Mouse (Mus musculus): Measurements from ENCODE around the gene Zbtb18. TPM values are rescaled to one million over a fixed set of nuclear protein-coding genes. Genes with fewer than 3 reads are reported as not detected.

Gene Zbtb18
- total RNA-seq (2014; rRNA removed), result 112 and 114 TPM in 2 replicates
- 45.6 and 47.3 TPM in 2 replicates for polyA plus RNA-seq (2015; fragmentation: Nextera tagmentation; extraction: Ambion mirVana)

DNA sequence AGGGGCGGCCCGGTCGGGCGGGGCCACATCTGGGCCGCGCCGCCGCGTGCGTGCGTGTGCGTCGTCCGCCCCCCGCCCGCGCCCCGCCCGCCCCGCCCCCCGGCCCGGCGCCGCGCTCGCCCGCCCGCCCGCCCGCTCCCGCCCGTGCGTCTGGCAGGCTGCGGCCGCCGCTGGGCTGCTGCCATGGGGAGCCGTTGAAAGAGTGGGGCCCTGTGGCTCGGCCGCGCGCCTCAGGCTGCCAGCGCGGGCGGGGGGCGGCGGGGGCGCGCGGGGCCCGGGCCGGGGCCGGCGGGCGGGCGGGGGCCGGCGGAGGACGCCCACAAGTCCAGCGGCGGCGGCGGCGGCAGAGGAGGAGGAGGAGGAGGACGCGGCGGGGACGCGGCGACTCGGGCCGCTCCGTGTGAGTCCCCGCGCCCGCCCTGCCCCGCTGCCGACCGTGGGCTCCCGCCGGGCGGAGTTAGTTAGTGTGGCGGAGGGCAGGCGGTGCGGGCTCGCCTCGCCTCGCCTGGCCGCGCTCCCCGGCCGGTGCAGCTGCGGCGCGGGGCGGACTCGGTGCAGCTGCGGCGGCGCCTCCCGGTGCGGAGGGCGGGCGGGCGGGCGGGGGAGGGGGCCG lies at the start of gene Zbtb18:
Gene Zbtb18 (plus strand): TSS at position 156 of the 613 bp plus-strand sequence.
- no peak for ATAC-seq
- no peak for DNase-seq (ENCODE audit: low spot score)
- Histone ChIP-seq H3K4me3 (ENCODE audit: low read length) (peak within 1 kb of the TSS; percentile 85), H3K4me1 (ENCODE audit: insufficient read depth, low read length) (no peaks in the 10 kb centered on the region), H3K9ac (replicated peaks; ENCODE audit: low read length) (peak within 1 kb of the TSS; percentile 81), H3K4me2 (ENCODE audit: low read depth, low read length) (peak within 1 kb of the TSS; percentile 84), H3K27ac (peak within 1 kb of the TSS; percentile 95), H3K9me3 (ENCODE audit: low read length) (no peaks in the 10 kb centered on the region), H3K27me3 (ENCODE audit: insufficient read depth, low read length) (no peaks in the 10 kb centered on the region), H3K36me3 (ENCODE audit: insufficient read depth, low read length) (no peaks in the 10 kb centered on the region)
- TF ChIP-seq CTCF (IDR thresholded peaks at IDR 0.05; ENCODE audit: low read depth), result no peak
- 0% methylated on average over 31 of the region's 106 CpGs for WGBS

DNA sequence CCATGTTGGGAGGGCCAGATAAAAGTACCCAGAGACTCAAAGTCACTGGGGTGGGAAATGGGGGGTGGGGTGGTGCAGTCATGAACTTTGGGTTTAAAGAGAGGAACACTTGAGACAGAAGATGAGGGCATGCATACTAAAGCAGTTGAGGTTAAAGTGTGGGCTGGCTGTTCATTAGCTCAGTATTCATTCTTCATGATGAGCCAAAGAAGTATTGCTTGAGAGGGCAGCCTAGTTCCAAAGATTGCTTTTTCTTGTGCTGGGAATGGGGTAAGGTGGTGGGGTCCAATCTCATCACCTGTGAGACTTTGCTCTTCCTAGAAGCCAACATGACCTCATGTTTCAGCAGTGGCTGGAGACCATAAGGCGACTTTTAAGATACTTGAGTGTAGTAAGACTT lies 44.7 kb upstream of the Zbtb18 start:
- Histone ChIP-seq H3K27me3 (ENCODE audit: insufficient read depth, low read length) (no peaks in the 10 kb centered on the region), H3K9me3 (ENCODE audit: low read length) (no peaks in the 10 kb centered on the region), H3K4me2 (ENCODE audit: low read depth, low read length) (no peak overlapping the region), H3K36me3 (ENCODE audit: insufficient read depth, low read length) (no peaks in the 10 kb centered on the region), H3K9ac (replicated peaks; ENCODE audit: low read length) (no peak overlapping the region), H3K4me1 (ENCODE audit: insufficient read depth, low read length) (no peaks in the 10 kb centered on the region), H3K4me3 (ENCODE audit: low read length) (no peak overlapping the region), H3K27ac (no peak overlapping the region)
- WGBS, result 89% methylated on average over 1 of the region's 1 CpGs
- TF ChIP-seq CTCF (IDR thresholded peaks at IDR 0.05; ENCODE audit: low read depth), result no peak
- ATAC-seq, result no peak
- no peak for DNase-seq (ENCODE audit: low spot score)

DNA sequence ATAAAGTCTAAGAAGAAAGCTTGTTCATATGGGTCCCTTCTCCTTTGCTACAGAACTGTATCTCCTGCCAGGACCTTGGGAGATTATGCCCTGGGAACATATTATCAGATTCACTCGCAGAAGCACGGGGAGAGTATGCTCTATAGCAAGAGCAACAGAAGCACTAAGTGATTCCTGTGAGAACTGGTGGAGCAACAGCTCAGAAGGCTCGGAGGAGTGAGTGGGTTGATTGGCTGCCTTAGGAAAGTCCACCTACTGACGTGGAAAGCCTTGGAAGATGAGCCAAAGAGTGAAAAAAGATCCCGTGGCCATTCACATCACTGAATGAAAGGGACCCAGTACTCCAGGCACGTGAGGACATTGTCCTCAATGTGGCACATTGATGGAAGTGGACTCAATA lies 37.0 kb upstream of the Zbtb18 start:
- Histone ChIP-seq H3K4me1 (ENCODE audit: insufficient read depth, low read length) (no peaks in the 10 kb centered on the region), H3K9ac (replicated peaks; ENCODE audit: low read length) (no peak overlapping the region), H3K9me3 (ENCODE audit: low read length) (no peaks in the 10 kb centered on the region), H3K27ac (no peak overlapping the region), H3K4me2 (ENCODE audit: low read depth, low read length) (no peak overlapping the region), H3K36me3 (ENCODE audit: insufficient read depth, low read length) (no peaks in the 10 kb centered on the region), H3K4me3 (ENCODE audit: low read length) (no peak overlapping the region), H3K27me3 (ENCODE audit: insufficient read depth, low read length) (no peaks in the 10 kb centered on the region)
- ATAC-seq (no peak), DNase-seq (ENCODE audit: low spot score) (no peak)
- no peak for TF ChIP-seq CTCF (IDR thresholded peaks at IDR 0.05; ENCODE audit: low read depth)
- WGBS, result 81% methylated on average over 6 of the region's 6 CpGs

DNA sequence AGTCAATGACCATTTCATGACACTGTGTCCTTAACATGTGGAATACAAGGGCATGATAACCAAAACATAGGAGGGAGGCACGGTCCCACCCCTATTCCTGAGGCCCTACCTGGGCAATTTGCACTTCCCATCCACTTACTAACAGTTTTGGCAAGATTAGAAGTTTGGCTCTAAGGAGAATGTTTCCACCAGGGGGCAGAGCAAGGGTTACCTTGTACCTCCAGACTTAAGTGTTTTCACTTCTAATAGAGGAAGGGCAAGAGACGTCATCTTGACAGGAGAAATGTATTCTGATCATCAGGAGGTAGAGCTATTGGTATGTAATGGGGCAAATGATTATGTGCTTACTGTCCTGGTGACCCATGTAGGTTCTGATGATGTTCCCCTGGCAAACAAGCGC lies 33.5 kb upstream of the Zbtb18 start:
- H3K4me1 ChIP-seq (ENCODE audit: insufficient read depth, low read length), result peaks cover 7% of the 10 kb centered on the region; the same call in 1 of the 2 replicates
- H3K4me2 ChIP-seq (ENCODE audit: low read depth, low read length), result no peak overlapping the region
- no peak overlapping the region for H3K9ac ChIP-seq (replicated peaks; ENCODE audit: low read length)
- 0 out of 2 replicates have a peak, but pooled peaks have one; percentile 22 for TF ChIP-seq CTCF (IDR thresholded peaks at IDR 0.05; ENCODE audit: low read depth)
- H3K4me3 ChIP-seq (ENCODE audit: low read length), result no peak overlapping the region
- no peaks in the 10 kb centered on the region for H3K9me3 ChIP-seq (ENCODE audit: low read length)
- no peak overlapping the region for H3K27ac ChIP-seq
- DNase-seq (ENCODE audit: low spot score) (peak; percentile 5), ATAC-seq (no peak)
- H3K36me3 ChIP-seq (ENCODE audit: insufficient read depth, low read length), result no peaks in the 10 kb centered on the region
- WGBS, result 80% methylated on average over 3 of the region's 3 CpGs
- no peaks in the 10 kb centered on the region for H3K27me3 ChIP-seq (ENCODE audit: insufficient read depth, low read length)

DNA sequence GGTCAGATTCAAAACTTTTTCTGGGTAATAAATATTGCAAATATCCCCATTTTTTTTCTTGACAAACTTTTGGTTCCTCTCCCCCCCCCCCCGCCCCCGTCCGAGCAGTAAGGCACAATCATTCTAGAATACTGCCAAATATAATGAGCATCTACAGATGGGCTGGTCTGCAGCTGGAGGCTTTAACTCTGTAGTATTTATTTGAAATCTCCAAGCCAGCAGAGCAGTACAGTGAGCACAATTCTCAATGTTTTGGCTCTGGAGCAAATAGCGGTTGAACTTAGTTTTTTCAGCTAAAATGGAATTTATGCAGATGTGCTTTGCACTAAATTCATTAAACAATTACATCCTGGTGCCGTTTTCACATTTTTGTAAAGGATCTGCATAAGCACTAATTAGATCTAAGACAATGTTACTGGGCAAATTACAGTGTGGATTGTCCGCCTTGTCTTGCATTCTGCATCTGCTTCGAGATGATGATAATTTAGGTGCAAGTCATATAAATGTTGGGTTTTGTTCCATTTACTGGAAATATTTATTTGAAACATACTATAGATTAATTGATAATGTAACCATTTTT lies 31.3 kb upstream of the Zbtb18 start:
- no peak for TF ChIP-seq CTCF (IDR thresholded peaks at IDR 0.05; ENCODE audit: low read depth)
- H3K27ac ChIP-seq, result 0 out of 2 replicates have a peak overlapping the region, but pooled peaks have one; percentile 3
- H3K4me3 ChIP-seq (ENCODE audit: low read length), result no peak overlapping the region
- peaks cover 7% of the 10 kb centered on the region; the same call in 1 of the 2 replicates for H3K4me1 ChIP-seq (ENCODE audit: insufficient read depth, low read length)
- H3K36me3 ChIP-seq (ENCODE audit: insufficient read depth, low read length), result no peaks in the 10 kb centered on the region
- H3K27me3 ChIP-seq (ENCODE audit: insufficient read depth, low read length), result no peaks in the 10 kb centered on the region
- 46% methylated on average over 7 of the region's 7 CpGs for WGBS
- peak overlapping the region; percentile 46 for H3K4me2 ChIP-seq (ENCODE audit: low read depth, low read length)
- no peaks in the 10 kb centered on the region for H3K9me3 ChIP-seq (ENCODE audit: low read length)
- DNase-seq (ENCODE audit: low spot score), result peak; percentile 7
- no peak for ATAC-seq
- H3K9ac ChIP-seq (replicated peaks; ENCODE audit: low read length), result no peak overlapping the region

DNA sequence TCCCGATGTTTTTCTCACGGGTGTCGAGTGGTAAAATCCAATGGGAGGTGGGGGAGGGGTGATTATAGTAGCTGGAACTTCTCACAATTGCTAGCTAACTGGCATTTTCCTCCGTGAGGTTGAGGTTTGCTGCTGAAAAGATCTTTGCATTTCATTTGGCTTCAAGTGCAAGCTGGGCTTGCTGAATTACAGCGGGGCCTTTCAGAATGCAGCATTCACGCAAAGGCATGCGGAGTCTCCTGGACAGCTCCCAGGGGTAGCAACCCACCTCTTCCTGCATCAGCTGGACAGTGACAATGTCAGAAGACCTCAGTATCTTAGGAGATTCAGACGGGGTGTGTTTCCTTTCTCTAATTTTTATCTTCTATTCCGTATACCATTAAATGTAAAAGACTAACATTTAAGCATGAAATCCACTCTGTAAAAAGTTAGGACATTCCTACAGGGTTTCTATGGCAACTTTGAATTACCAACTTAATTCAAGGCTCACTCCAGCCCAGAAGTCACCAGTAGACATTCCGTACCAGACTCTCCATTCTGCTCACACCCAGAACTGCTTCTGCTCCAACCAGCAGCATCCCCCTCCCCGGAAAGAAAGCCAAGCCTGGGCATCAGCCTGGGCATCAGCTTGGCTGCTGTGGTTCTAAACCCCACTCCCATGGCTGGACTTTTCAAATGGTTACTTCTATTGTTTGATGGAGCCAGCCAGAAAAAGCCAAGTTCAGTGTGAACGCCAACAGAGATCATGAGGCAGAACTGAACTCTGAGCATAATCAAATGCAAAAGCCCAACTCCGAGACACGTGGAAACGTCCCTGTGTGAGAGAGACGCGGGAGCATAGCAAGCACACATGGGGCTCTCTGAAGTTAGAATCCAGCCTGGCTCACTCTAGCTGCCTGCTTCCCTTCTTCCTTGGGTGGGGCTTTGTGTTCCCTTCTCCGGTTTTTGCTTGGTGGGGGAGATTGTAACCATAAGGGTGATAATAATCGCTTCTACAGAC lies 30.5 kb upstream of the Zbtb18 start:
- 13% methylated on average over 19 of the region's 19 CpGs for WGBS
- peak overlapping the region; percentile 11; the same call in 1 of the 2 replicates for H3K4me3 ChIP-seq (ENCODE audit: low read length)
- H3K27ac ChIP-seq, result peak overlapping the region; percentile 51; the same call in 1 of the 2 replicates
- no peaks in the 10 kb centered on the region for H3K27me3 ChIP-seq (ENCODE audit: insufficient read depth, low read length)
- ATAC-seq (peak; percentile 87), DNase-seq (ENCODE audit: low spot score) (peak; percentile 46)
- peak overlapping the region; percentile 46 for H3K4me2 ChIP-seq (ENCODE audit: low read depth, low read length)
- TF ChIP-seq CTCF (IDR thresholded peaks at IDR 0.05; ENCODE audit: low read depth), result no peak
- no peaks in the 10 kb centered on the region for H3K9me3 ChIP-seq (ENCODE audit: low read length)
- no peaks in the 10 kb centered on the region for H3K36me3 ChIP-seq (ENCODE audit: insufficient read depth, low read length)
- H3K4me1 ChIP-seq (ENCODE audit: insufficient read depth, low read length), result peaks cover 7% of the 10 kb centered on the region; the same call in 1 of the 2 replicates
- no peak overlapping the region for H3K9ac ChIP-seq (replicated peaks; ENCODE audit: low read length)
